Mouse (Mus musculus) olfactory bulb, adult 2 months (tissue): Measurements from ENCODE around the gene Nadk. TPM values are rescaled to one million over a fixed set of nuclear protein-coding genes. Genes with fewer than 3 reads are reported as not detected.

Experiments
- H3K27ac ChIP-seq: fragments of 200-500 bp; 2 replicates; pipeline ENCODE4 v1.5.1; 2012; ENCODE audit warnings: low read depth, low read length; ENCODE audit not compliant: insufficient read depth
- H3K4me1 ChIP-seq: fragments of 200-500 bp; 2 replicates; pipeline ENCODE4 v1.6.1; 2012; ENCODE audit warnings: low read length; ENCODE audit not compliant: control insufficient read depth, insufficient read depth
- H3K4me3 ChIP-seq: fragments of 200-500 bp; 2 replicates; pipeline ENCODE4 v1.5.1; 2012; ENCODE audit warnings: mild to moderate bottlenecking, low read depth, low read length, moderate library complexity; ENCODE audit not compliant: insufficient read depth
- CTCF ChIP-seq: fragments of 200-500 bp; IDR thresholded peaks from 2 replicates; pipeline ENCODE4 v1.5.1; 2012; ENCODE audit warnings: low read depth, mild to moderate bottlenecking, low read length, moderate library complexity; ENCODE audit not compliant: insufficient read depth
- POLR2A ChIP-seq: fragments of 200-500 bp; IDR thresholded peaks from 2 replicates; pipeline ENCODE4 v1.6.1; 2012; ENCODE audit warnings: mild to moderate bottlenecking, low read depth, low read length, moderate library complexity; ENCODE audit not compliant: insufficient read depth
- WGBS: fragments of 180-500 bp; shearing (Covaris S2); methylation state at CpG from one replicate; pipeline ENCODE4 v1.1.7; 2018; 5-methylcytosine and 5-hydroxymethylcytosine counted together
- polyA plus RNA-seq: library from polyadenylated mRNA; stranded (reverse); fragments of >200 nt; gene quantifications from 2 replicates; pipeline ENCODE4 v1.2.4, GENCODE M21; 2012; ENCODE audit warnings: low replicate concordance; ENCODE audit not compliant: missing spikeins, insufficient read depth, insufficient read length

Gene Nadk
- not detected in 2 replicates for polyA plus RNA-seq

DNA sequence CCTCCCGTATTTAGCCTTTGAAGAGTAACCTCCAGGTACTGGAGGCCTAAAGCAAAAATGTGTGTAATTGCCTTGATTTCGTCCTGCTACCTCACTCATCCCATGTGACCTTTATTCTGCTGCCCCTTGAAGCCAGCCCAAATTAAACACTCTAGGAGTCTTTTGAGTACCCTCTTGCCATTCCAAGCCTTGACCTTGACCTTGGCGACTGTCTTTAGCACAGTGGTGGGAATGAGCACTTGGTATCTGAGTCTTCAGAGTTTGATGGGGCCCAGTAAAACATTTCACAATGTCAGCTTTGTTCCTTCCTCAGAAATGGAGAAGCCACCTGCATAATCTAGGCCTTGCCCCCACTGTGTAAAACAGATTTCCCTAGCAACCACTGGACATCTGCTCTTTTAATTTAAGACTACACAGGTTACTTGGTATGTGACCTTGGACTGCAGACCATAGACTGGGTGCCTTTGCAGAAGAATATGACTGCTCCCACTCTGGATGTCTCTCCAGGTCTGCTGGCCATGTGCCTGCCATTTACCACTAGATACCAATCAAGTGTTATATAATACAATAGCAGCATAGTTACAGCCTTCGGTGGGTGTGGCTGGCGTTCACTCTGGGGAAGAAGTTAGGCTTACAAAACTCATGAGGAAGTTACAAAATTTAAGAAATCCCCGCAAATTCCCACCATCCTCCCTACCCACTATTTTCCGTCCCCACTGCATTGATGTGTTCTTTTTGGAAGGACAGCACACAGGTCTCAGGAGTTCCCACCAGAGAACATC lies at the start of gene Nadk:
Gene Nadk (plus strand): TSS at position 718 of the 782 bp plus-strand sequence.
- H3K4me1 ChIP-seq, result peaks cover 15% of the 10 kb centered on the region
- peak within 1 kb of the TSS; percentile 81 for H3K4me3 ChIP-seq
- peak within 1 kb of the TSS; percentile 39; the same call in 1 of the 2 replicates for H3K27ac ChIP-seq
- TF ChIP-seq CTCF, result no peak
- no peak for TF ChIP-seq POLR2A
- WGBS, result 58% methylated on average over 7 of the region's 7 CpGs

DNA sequence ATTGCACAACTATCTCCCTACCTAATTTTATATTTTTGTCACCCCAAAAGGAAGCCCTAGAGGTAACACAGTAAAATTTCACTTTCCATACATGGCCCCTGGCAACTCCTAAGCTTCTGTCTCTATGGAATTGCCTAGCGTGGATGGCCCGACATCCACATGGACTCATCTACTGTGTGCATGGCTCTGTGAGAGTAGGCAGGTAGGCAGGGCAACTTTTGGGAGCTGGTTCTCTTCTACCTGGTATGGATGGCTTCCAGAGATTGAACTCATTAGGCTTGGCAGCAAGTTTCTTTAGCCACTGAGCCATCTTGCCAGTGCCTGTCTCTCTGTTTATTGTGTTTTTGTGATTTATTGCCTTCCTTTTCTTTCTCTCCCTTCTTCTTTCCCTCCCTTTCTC lies 47.4 kb upstream of the Nadk start:
- Histone ChIP-seq H3K27ac (no peak overlapping the region), H3K4me3 (no peak overlapping the region), H3K4me1 (0 out of 2 replicates have a peak, but pooled peaks cover 2% of the 10 kb centered on the region)
- WGBS, result 79% methylated on average over 2 of the region's 2 CpGs
- TF ChIP-seq CTCF (no peak), POLR2A (no peak)

DNA sequence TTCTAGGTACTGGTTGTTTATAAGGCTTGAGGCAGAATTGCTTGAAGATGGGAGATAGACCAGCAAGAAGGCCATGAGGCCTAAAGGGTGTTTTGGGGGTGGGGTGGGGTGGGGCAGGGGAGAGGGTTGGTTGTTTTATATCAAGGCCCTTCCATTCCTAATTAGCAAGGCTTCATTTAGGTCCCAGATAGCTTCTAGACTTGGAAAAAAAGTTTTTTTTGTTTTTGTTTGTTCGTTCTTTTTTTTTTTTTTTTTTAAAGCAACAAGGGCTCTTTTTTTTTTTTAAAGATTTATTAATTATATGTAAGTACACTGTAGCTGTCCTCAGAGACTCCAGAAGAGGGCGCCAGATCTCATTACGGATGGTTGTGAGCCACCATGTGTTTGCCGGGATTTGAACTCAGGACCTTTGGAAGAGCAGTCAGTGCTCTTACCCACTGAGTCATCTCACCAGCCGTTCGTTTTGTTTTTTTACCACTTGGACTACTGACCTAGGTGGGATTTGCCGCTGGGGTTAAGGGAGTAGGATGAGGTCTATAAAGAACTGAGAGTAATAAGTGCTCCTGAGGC lies 44.1 kb upstream of the Nadk start:
- TF ChIP-seq CTCF (no peak), POLR2A (no peak)
- Histone ChIP-seq H3K4me3 (no peak overlapping the region), H3K27ac (no peak overlapping the region), H3K4me1 (peaks cover 3% of the 10 kb centered on the region; the same call in 1 of the 2 replicates)
- WGBS, result 81% methylated on average over 7 of the region's 7 CpGs

- WGBS, result 70% methylated on average over 7 of the region's 7 CpGs
- no peak overlapping the region for H3K27ac ChIP-seq
- H3K4me3 ChIP-seq, result no peak overlapping the region
- H3K4me1 ChIP-seq, result peaks cover 3% of the 10 kb centered on the region; the same call in 1 of the 2 replicates
- TF ChIP-seq POLR2A (no peak), CTCF (no peak)
These were observed 39.9 kb upstream of the Nadk start for GRCm38 (mm10) chr4:155522327-155522726.

DNA sequence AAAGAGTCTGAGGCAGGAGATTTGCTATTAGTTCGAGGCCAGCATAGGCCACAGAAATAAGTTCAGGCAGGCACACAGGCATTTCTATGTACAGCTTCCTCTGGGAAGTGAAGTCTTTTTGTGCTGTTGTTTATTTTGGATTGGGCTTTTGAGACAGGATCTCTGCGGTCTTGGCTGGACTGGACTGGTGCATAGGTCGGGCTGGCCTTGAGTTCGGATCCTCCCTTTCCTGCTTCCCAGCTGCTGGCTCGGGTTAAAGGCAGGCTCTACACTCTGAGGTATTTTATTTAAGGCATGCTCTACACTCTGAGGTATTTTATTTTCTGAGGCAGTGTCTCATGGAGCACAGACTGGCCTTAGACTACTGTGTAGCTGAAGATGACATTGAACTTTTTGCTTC lies 36.4 kb upstream of the Nadk start:
- no peak for TF ChIP-seq POLR2A
- TF ChIP-seq CTCF, result no peak
- 78% methylated on average over 5 of the region's 5 CpGs for WGBS
- no peak overlapping the region for H3K4me3 ChIP-seq
- H3K4me1 ChIP-seq, result peaks cover 3% of the 10 kb centered on the region; the same call in 1 of the 2 replicates
- no peak overlapping the region for H3K27ac ChIP-seq

- TF ChIP-seq CTCF (no peak), POLR2A (no peak)
- H3K4me1 ChIP-seq, result peaks cover 4% of the 10 kb centered on the region
- H3K4me3 ChIP-seq, result no peak overlapping the region
- WGBS, result 78% methylated on average over 3 of the region's 3 CpGs
- no peak overlapping the region for H3K27ac ChIP-seq
These were observed 32.9 kb upstream of the Nadk start for GRCm38 (mm10) chr4:155529294-155529693.

- TF ChIP-seq CTCF (no peak), POLR2A (no peak)
- H3K27ac ChIP-seq, result no peak overlapping the region
- WGBS, result 79% methylated on average over 7 of the region's 7 CpGs
- no peaks in the 10 kb centered on the region for H3K4me1 ChIP-seq
- H3K4me3 ChIP-seq, result no peak overlapping the region
These were observed 12.2 kb upstream of the Nadk start for GRCm38 (mm10) chr4:155549993-155550392.

DNA sequence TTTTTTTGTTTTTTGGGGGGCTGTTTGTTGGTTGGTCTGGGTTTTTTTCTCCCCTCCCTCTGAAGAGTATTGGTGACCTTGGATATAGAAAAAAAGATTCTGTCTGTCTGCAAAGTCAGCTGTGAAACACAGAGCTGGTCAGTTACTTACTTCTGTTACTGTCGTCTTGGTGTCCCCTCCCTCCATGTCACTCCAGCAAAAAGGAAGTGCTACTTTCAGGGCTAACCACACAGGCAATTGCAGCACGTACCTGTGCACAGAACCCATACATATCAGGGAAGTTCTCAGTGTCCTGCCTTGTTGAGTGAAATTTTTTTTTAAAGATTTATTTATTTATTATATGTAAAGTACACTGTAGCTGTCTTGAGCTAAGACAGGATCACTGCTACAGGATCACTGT lies 11.7 kb upstream of the Nadk start:
- Histone ChIP-seq H3K27ac (no peak overlapping the region), H3K4me1 (no peaks in the 10 kb centered on the region), H3K4me3 (no peak overlapping the region)
- 79% methylated on average over 2 of the region's 2 CpGs for WGBS
- no peak for TF ChIP-seq POLR2A
- TF ChIP-seq CTCF, result no peak

GRCm38 (mm10) chr4:155551073-155551472 lies 11.1 kb upstream of the Nadk start:
- WGBS, result 84% methylated on average over 4 of the region's 4 CpGs
- Histone ChIP-seq H3K27ac (no peak overlapping the region), H3K4me3 (no peak overlapping the region), H3K4me1 (no peaks in the 10 kb centered on the region)
- no peak for TF ChIP-seq CTCF
- TF ChIP-seq POLR2A, result no peak
